ENCODE assay signal across 12 mouse cellular contexts in genomic region chr16:52428505-52428904, GRCm38 (mm10). TPM values are rescaled to one million over a fixed set of nuclear protein-coding genes. Genes with fewer than 3 reads are reported as not detected.
DNase-seq lines count a peak whose midpoint lies in the region; ATAC-seq and TF ChIP-seq lines count a peak whose summit lies in the region.
"Had no signal": no experiment of that assay in that cellular context is flagged by ENCODE, and none has a peak within 500 bp of the region (broad histone marks: within the 10 kb centered on the region; RNA-seq: fewer than 3 reads in every experiment).

No protein-coding gene starts in this region.

- DNase-seq in liver, adult 2 months (ENCODE audit: extremely low read depth, low read depth, low spot score): peak; percentile 94
- no peak for DNase-seq in liver
- DNase-seq in cerebellum, adult 8-10 months: peak; percentile 15
- peak; percentile 56 for DNase-seq in left cerebral cortex, adult 11 months (ENCODE audit: low spot score)
- no peak for DNase-seq in thymus, postnatal 10 days (ENCODE audit: low spot score in 2 of 2)

- H3K27ac ChIP-seq in liver, adult 2 months (replicated peaks; ENCODE audit: insufficient read depth, low read depth, low read length): no peak overlapping the region
- peak overlapping the region; percentile 72 for H3K27ac ChIP-seq in heart, embryonic 11.5 days (ENCODE audit: low read depth, low read length)
- H3K27ac ChIP-seq: embryonic facial prominence, embryonic 13.5 days; hindbrain, embryonic 12.5 days; limb, embryonic 10.5 days had no signal

- H3K4me3 ChIP-seq in liver, adult 2 months (ENCODE audit: insufficient read depth, low read depth, low read length): no peak overlapping the region
- H3K4me3 ChIP-seq in heart, embryonic 11.5 days (ENCODE audit: low read depth, low read length): no peak overlapping the region
- H3K4me3 ChIP-seq: embryonic facial prominence, embryonic 13.5 days; hindbrain, embryonic 12.5 days; limb, embryonic 10.5 days had no signal

- H3K27me3 ChIP-seq in liver, adult 2 months (ENCODE audit: control insufficient read depth, insufficient read depth, low read length): no peaks in the 10 kb centered on the region
- no peaks in the 10 kb centered on the region for H3K27me3 ChIP-seq in heart, embryonic 11.5 days (ENCODE audit: control insufficient read depth, insufficient read depth, low read length)
- H3K27me3 ChIP-seq: embryonic facial prominence, embryonic 13.5 days; hindbrain, embryonic 12.5 days had no signal

- no peaks in the 10 kb centered on the region for H3K9me3 ChIP-seq in heart, embryonic 11.5 days (replicated peaks; ENCODE audit: control insufficient read depth, low read length)
- H3K9me3 ChIP-seq: embryonic facial prominence, embryonic 13.5 days; hindbrain, embryonic 12.5 days; limb, embryonic 10.5 days had no signal

- H3K36me3 ChIP-seq in liver, adult 2 months (ENCODE audit: control insufficient read depth, insufficient read depth, low read length): no peaks in the 10 kb centered on the region
- H3K36me3 ChIP-seq in heart, embryonic 11.5 days (ENCODE audit: control insufficient read depth, insufficient read depth, low read length): no peaks in the 10 kb centered on the region
- H3K36me3 ChIP-seq: embryonic facial prominence, embryonic 13.5 days; G1E; hindbrain, embryonic 12.5 days; limb, embryonic 10.5 days had no signal

- H3K4me1 ChIP-seq in liver, adult 2 months (ENCODE audit: control insufficient read depth, insufficient read depth, low read length): peaks cover 4% of the 10 kb centered on the region; the same call in 1 of the 2 replicates
- H3K4me1 ChIP-seq in heart, embryonic 11.5 days (ENCODE audit: control insufficient read depth, insufficient read depth, low read length): no peaks in the 10 kb centered on the region
- H3K4me1 ChIP-seq: embryonic facial prominence, embryonic 13.5 days; hindbrain, embryonic 12.5 days; limb, embryonic 10.5 days had no signal

- 13% methylated on average over 4 of the region's 4 CpGs for WGBS in liver, adult 2 months
- WGBS in heart, embryonic 11.5 days (ENCODE audit: insufficient replicate concordance): 30% methylated on average over 4 of the region's 4 CpGs

- no peak for ATAC-seq in heart, embryonic 11.5 days (replicated peaks; ENCODE audit: insufficient number of reproducible peaks, low FRiP score, low TSS enrichment)
- no peak for ATAC-seq in monocyte, adult 5-6 weeks (replicated peaks; ENCODE audit: insufficient number of reproducible peaks, low FRiP score, low TSS enrichment, poor library complexity, severe bottlenecking)

- peak overlapping the region; percentile 44 for H3K4me2 ChIP-seq in heart, embryonic 11.5 days
- H3K4me2 ChIP-seq: embryonic facial prominence, embryonic 13.5 days; hindbrain, embryonic 12.5 days; midbrain, embryonic 11.5 days had no signal

- no peak overlapping the region for H3K9ac ChIP-seq in liver, adult 2 months (ENCODE audit: low read depth, low read length)
- H3K9ac ChIP-seq in heart, embryonic 11.5 days (ENCODE audit: low read depth, low read length): no peak overlapping the region
- H3K9ac ChIP-seq: embryonic facial prominence, embryonic 13.5 days; hindbrain, embryonic 12.5 days had no signal

- TF ChIP-seq CTCF in liver, adult 2 months (IDR thresholded peaks at IDR 0.05; ENCODE audit: low read depth, low read length): no peak

- H3K79me2 ChIP-seq in liver, adult 2 months (ENCODE audit: control insufficient read depth, insufficient read depth, low read length): peaks cover 2% of the 10 kb centered on the region; the same call in 1 of the 2 replicates

- TF ChIP-seq POLR2A in liver, adult 2 months (IDR thresholded peaks at IDR 0.05; ENCODE audit: extremely low read depth, insufficient read depth, low read length): no peak

RNA-seq across cellular contexts. Expression of gene Alcam, which starts 25.4 kb away (rescaled TPM):
- 52.0 and 65.6 TPM in 2 replicates for total RNA-seq in liver, adult 2 months (2014; rRNA removed)
- 7.4 and 8.7 TPM in 2 replicates for polyA plus RNA-seq in liver, adult 2 months (2012; rRNA removed)
- 29.7 and 42.3 TPM in 2 replicates for polyA plus RNA-seq in heart, embryonic 11.5 days (2014; fragmentation: Nextera tagmentation; extraction: Ambion mirVana)
- total RNA-seq in monocyte, adult 5-6 weeks (2017): 77.2 to 82.4 TPM (median 80.4 TPM) in 3 replicates
- polyA plus RNA-seq: G1E had no signal

Comparison
In these comparisons a context has a peak if more than half of its experiments do, and no peak if none do; other contexts are left out.
1. DNase-seq: peak in liver, adult 2 months (single experiment), cerebellum, adult 8-10 months (single experiment) and left cerebral cortex, adult 11 months (single experiment); none in liver (single experiment) and thymus, postnatal 10 days (0 of 2).